Mouse (Mus musculus) hindbrain, embryonic 12.5 days (tissue): ENCODE data around the gene Tha1. TPM values are rescaled to one million over a fixed set of nuclear protein-coding genes. Genes with fewer than 3 reads are reported as not detected.

ENCODE experiments used
- polyA plus RNA-seq: library from polyadenylated mRNA; unstranded; fragments of >200 nt; fragmentation: Nextera tagmentation; extraction: Ambion mirVana; gene quantifications from 2 replicates; pipeline ENCODE4 v1.2.1, GENCODE M21; 2016

Tha1 gene
- polyA plus RNA-seq, 1 experiment from 2014 or later: 3.1 TPM

Other genes starting within 250 kb of the Tha1 start
- gene Tnrc6c, start 219.2 kb downstream of the Tha1 start, polyA plus RNA-seq: 26.3 and 28.3 TPM in 2 replicates
- 1.2 and 2.0 TPM in 2 replicates for gene Tmc8, start 91.4 kb downstream of the Tha1 start, polyA plus RNA-seq
- gene Tmc6, start 91.3 kb downstream of the Tha1 start, polyA plus RNA-seq: 9.2 and 11.3 TPM in 2 replicates
- gene 6030468B19Rik, start 75.8 kb downstream of the Tha1 start, polyA plus RNA-seq: 0.29 and 0.67 TPM in 2 replicates
- 0.47 and 0.50 TPM in 2 replicates for gene Gm20708, start 63.8 kb downstream of the Tha1 start, polyA plus RNA-seq
- 24.2 and 24.4 TPM in 2 replicates for gene Syngr2, start 63.8 kb downstream of the Tha1 start, polyA plus RNA-seq
- gene Afmid, start 47.6 kb downstream of the Tha1 start, polyA plus RNA-seq: 2.9 and 4.6 TPM in 2 replicates
- gene Tk1, start 47.4 kb downstream of the Tha1 start, polyA plus RNA-seq: 57.9 and 59.0 TPM in 2 replicates
- 181 and 190 TPM in 2 replicates for gene Birc5, start 24.2 kb downstream of the Tha1 start, polyA plus RNA-seq
- gene Tmem235, start 12.7 kb downstream of the Tha1 start, polyA plus RNA-seq: not detected in 2 replicates
- gene Socs3, start 96.6 kb upstream of the Tha1 start, polyA plus RNA-seq: 10.4 and 11.8 TPM in 2 replicates
- gene Pgs1, start 112.8 kb upstream of the Tha1 start, polyA plus RNA-seq: 41.8 and 46.7 TPM in 2 replicates